In the genomic region with DNA sequence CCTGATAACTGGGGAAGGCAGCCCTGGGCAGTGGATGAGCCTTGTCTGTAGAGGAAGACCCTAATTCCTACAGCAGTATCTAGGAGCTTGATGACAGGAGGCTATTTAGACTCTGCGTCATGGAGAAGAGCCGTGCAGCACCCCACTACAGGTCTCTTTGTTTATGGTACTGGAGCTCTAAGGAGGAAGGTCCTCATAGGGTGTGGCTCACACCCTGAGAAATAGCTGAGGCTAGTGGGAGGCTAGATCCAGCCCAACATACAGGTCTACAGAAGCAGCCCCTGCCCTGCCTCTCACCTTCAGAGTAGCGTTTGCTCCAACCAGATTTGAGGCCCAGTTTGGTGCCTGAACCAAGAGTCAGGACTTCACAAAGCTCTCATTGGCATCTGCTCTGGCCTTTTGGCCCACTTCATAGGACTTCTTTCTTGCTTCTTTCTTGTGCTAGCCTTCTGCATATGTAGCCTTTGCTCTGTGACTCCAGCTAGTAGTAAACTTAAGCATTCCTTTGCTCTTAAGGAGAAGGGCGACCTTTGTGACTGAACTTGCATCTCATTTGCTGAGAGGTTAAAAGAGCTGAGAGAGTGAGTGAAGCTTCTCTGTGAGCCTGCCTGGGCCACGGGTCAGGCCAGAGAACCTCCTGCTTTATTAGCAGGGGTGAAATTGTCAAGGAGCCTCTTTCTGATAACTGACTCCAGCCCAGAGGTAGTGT, we compare ENCODE assay signal across 17 mouse cellular contexts.
A peak's percentile ranks its signal among the peaks of the same experiment; 100 is the strongest.
DNase-seq lines count a peak whose midpoint lies in the region; ATAC-seq and TF ChIP-seq lines count a peak whose summit lies in the region.
"Had no signal": no experiment of that assay in that cellular context is flagged by ENCODE, and none has a peak within 500 bp of the region (broad histone marks: within the 10 kb centered on the region; RNA-seq: fewer than 3 reads in every experiment).

No protein-coding gene starts in this region.

- no peak for DNase-seq in forebrain, embryonic 10.5 days (ENCODE audit: extremely low spot score, low spot score)
- peak; percentile 38 for DNase-seq in kidney, adult 9 months
- no peak for DNase-seq in kidney, postnatal 10 days
- DNase-seq in midbrain, embryonic 10.5 days (ENCODE audit: low spot score): no peak
- DNase-seq in midbrain, postnatal 0 days (ENCODE audit: low spot score): no peak
- DNase-seq: cerebellum, adult 11-12 months; cerebellum, postnatal 25 days; right cerebral cortex, adult 18-20 months; thymus, postnatal 36 days had no signal

- H3K4me3 ChIP-seq in forebrain, embryonic 10.5 days: no peak overlapping the region
- no peak overlapping the region for H3K4me3 ChIP-seq in forebrain, embryonic 16.5 days (replicated peaks; ENCODE audit: low read length)
- H3K4me3 ChIP-seq in midbrain, embryonic 10.5 days: no peak overlapping the region
- H3K4me3 ChIP-seq in midbrain, postnatal 0 days (ENCODE audit: low read depth, low read length): no peak overlapping the region
- H3K4me3 ChIP-seq: erythroblast, embryonic 14.5 days; left cerebral cortex, adult 2 months; liver, embryonic 15.5 days; midbrain, embryonic 15.5 days had no signal

- ATAC-seq in forebrain, embryonic 16.5 days: no peak
- no peak for ATAC-seq in midbrain, postnatal 0 days (ENCODE audit: low FRiP score)
- ATAC-seq in erythroid progenitor cell, adult 5-6 weeks (replicated peaks; ENCODE audit: low FRiP score, poor library complexity, severe bottlenecking): no peak
- no peak for ATAC-seq in erythroblast, adult 5-6 weeks (replicated peaks; ENCODE audit: low FRiP score, poor library complexity, severe bottlenecking)
- ATAC-seq: hindbrain, postnatal 0 days; midbrain, embryonic 15.5 days had no signal

- no peak overlapping the region for H3K9ac ChIP-seq in forebrain, embryonic 16.5 days (replicated peaks; ENCODE audit: low read depth, low read length)
- no peak overlapping the region for H3K9ac ChIP-seq in midbrain, postnatal 0 days (replicated peaks; ENCODE audit: low read length, poor library complexity, severe bottlenecking)
- H3K9ac ChIP-seq: liver, embryonic 15.5 days; midbrain, embryonic 15.5 days had no signal

- 0 out of 2 replicates have a peak overlapping the region, but pooled peaks have one; percentile 27 for H3K27ac ChIP-seq in forebrain, embryonic 10.5 days
- no peak overlapping the region for H3K27ac ChIP-seq in forebrain, embryonic 16.5 days (ENCODE audit: low read length)
- peak overlapping the region; percentile 55; the same call in 1 of the 2 replicates for H3K27ac ChIP-seq in midbrain, embryonic 10.5 days (replicated peaks)
- no peak overlapping the region for H3K27ac ChIP-seq in midbrain, postnatal 0 days (ENCODE audit: low read depth, low read length)
- H3K27ac ChIP-seq: hindbrain, postnatal 0 days; left cerebral cortex, adult 2 months; liver, embryonic 15.5 days; midbrain, embryonic 15.5 days had no signal

- peaks cover 22% of the 10 kb centered on the region for H3K4me1 ChIP-seq in forebrain, embryonic 10.5 days
- no peaks in the 10 kb centered on the region for H3K4me1 ChIP-seq in forebrain, embryonic 16.5 days (replicated peaks; ENCODE audit: control insufficient read depth, insufficient read depth, low read length)
- H3K4me1 ChIP-seq in midbrain, embryonic 10.5 days: peaks cover 22% of the 10 kb centered on the region
- no peaks in the 10 kb centered on the region for H3K4me1 ChIP-seq in midbrain, postnatal 0 days (ENCODE audit: insufficient read depth, low read length)
- H3K4me1 ChIP-seq: midbrain, embryonic 15.5 days had no signal

- no peaks in the 10 kb centered on the region for H3K27me3 ChIP-seq in forebrain, embryonic 10.5 days (ENCODE audit: poor library complexity, severe bottlenecking)
- H3K27me3 ChIP-seq in forebrain, embryonic 16.5 days (replicated peaks; ENCODE audit: control insufficient read depth, insufficient read depth, low read length): no peaks in the 10 kb centered on the region
- H3K27me3 ChIP-seq in midbrain, embryonic 10.5 days (ENCODE audit: low read depth, poor library complexity, severe bottlenecking): no peaks in the 10 kb centered on the region
- H3K27me3 ChIP-seq in midbrain, postnatal 0 days (ENCODE audit: insufficient read depth, low read length): no peaks in the 10 kb centered on the region
- H3K27me3 ChIP-seq: liver, embryonic 15.5 days; midbrain, embryonic 15.5 days had no signal

- 75% methylated on average over 5 of the region's 5 CpGs for WGBS in forebrain, embryonic 10.5 days
- WGBS in forebrain, embryonic 16.5 days: 73% methylated on average over 5 of the region's 5 CpGs
- WGBS in midbrain, embryonic 10.5 days: 68% methylated on average over 5 of the region's 5 CpGs
- WGBS in midbrain, postnatal 0 days: 70% methylated on average over 5 of the region's 5 CpGs

- H3K36me3 ChIP-seq in forebrain, embryonic 10.5 days (replicated peaks): no peaks in the 10 kb centered on the region
- no peaks in the 10 kb centered on the region for H3K36me3 ChIP-seq in forebrain, embryonic 16.5 days (ENCODE audit: control insufficient read depth, insufficient read depth)
- no peaks in the 10 kb centered on the region for H3K36me3 ChIP-seq in midbrain, embryonic 10.5 days
- no peaks in the 10 kb centered on the region for H3K36me3 ChIP-seq in midbrain, postnatal 0 days (ENCODE audit: insufficient read depth, low read length)
- H3K36me3 ChIP-seq: liver, embryonic 15.5 days; midbrain, embryonic 15.5 days had no signal

- H3K4me2 ChIP-seq in forebrain, embryonic 16.5 days (ENCODE audit: low read length): no peak overlapping the region
- H3K4me2 ChIP-seq in midbrain, postnatal 0 days (ENCODE audit: low read depth, low read length, poor library complexity, severe bottlenecking): no peak overlapping the region
- H3K4me2 ChIP-seq: liver, embryonic 15.5 days; midbrain, embryonic 15.5 days had no signal

- H3K9me3 ChIP-seq in forebrain, embryonic 10.5 days: no peaks in the 10 kb centered on the region
- no peaks in the 10 kb centered on the region for H3K9me3 ChIP-seq in forebrain, embryonic 16.5 days (ENCODE audit: control insufficient read depth, low read length)
- H3K9me3 ChIP-seq in midbrain, embryonic 10.5 days (replicated peaks): no peaks in the 10 kb centered on the region
- no peaks in the 10 kb centered on the region for H3K9me3 ChIP-seq in midbrain, postnatal 0 days (ENCODE audit: low read length)
- H3K9me3 ChIP-seq: liver, embryonic 15.5 days; midbrain, embryonic 15.5 days had no signal

- no peak for TF ChIP-seq CTCF in midbrain, postnatal 0 days (IDR thresholded peaks at IDR 0.05)

Comparison
In these comparisons a context has a peak if more than half of its experiments do, and no peak if none do; other contexts are left out.
1. H3K27ac ChIP-seq: peak in forebrain, embryonic 10.5 days (single experiment) and midbrain, embryonic 10.5 days (single experiment); none in forebrain, embryonic 16.5 days (single experiment) and midbrain, postnatal 0 days (single experiment).